ENCODE assay signal across 15 mouse cellular contexts in genomic region chr2:166111831-166112250, GRCm38 (mm10). TPM values are rescaled to one million over a fixed set of nuclear protein-coding genes. Genes with fewer than 3 reads are reported as not detected.
DNase-seq lines count a peak whose midpoint lies in the region; ATAC-seq and TF ChIP-seq lines count a peak whose summit lies in the region.
"Had no signal": no experiment of that assay in that cellular context is flagged by ENCODE, and none has a peak within 500 bp of the region (broad histone marks: within the 10 kb centered on the region; RNA-seq: fewer than 3 reads in every experiment).

No protein-coding gene starts in this region.

- no peak overlapping the region for H3K4me3 ChIP-seq in midbrain, embryonic 10.5 days
- no peak overlapping the region for H3K4me3 ChIP-seq in midbrain, postnatal 0 days (ENCODE audit: low read depth, low read length)
- H3K4me3 ChIP-seq in embryonic facial prominence, embryonic 10.5 days, result no peak overlapping the region
- no peak overlapping the region for H3K4me3 ChIP-seq in lung, postnatal 0 days (ENCODE audit: low read depth, low read length)
- H3K4me3 ChIP-seq: heart, embryonic 15.5 days had no signal

- H3K27me3 ChIP-seq in midbrain, embryonic 10.5 days (ENCODE audit: low read depth, poor library complexity, severe bottlenecking), result no peaks in the 10 kb centered on the region
- H3K27me3 ChIP-seq in midbrain, postnatal 0 days (ENCODE audit: insufficient read depth, low read length), result no peaks in the 10 kb centered on the region
- H3K27me3 ChIP-seq in embryonic facial prominence, embryonic 10.5 days (replicated peaks; ENCODE audit: low read depth, poor library complexity, severe bottlenecking), result no peaks in the 10 kb centered on the region
- no peaks in the 10 kb centered on the region for H3K27me3 ChIP-seq in lung, postnatal 0 days (replicated peaks; ENCODE audit: insufficient read depth, low read length)
- H3K27me3 ChIP-seq: heart, embryonic 15.5 days had no signal

- intact Hi-C loops in heart, postnatal 14 days (cut with DNase I), result no loop called here

- H3K4me2 ChIP-seq in midbrain, postnatal 0 days (ENCODE audit: low read depth, low read length, poor library complexity, severe bottlenecking), result no peak overlapping the region
- H3K4me2 ChIP-seq in lung, postnatal 0 days (replicated peaks; ENCODE audit: low read depth, low read length), result no peak overlapping the region
- H3K4me2 ChIP-seq: heart, embryonic 15.5 days had no signal

- peak overlapping the region; percentile 77 for H3K27ac ChIP-seq in midbrain, embryonic 10.5 days (replicated peaks)
- H3K27ac ChIP-seq in midbrain, postnatal 0 days (ENCODE audit: low read depth, low read length), result no peak overlapping the region
- H3K27ac ChIP-seq in embryonic facial prominence, embryonic 10.5 days (replicated peaks), result peak overlapping the region; percentile 4; the same call in 1 of the 2 replicates
- no peak overlapping the region for H3K27ac ChIP-seq in lung, postnatal 0 days (ENCODE audit: low read length)
- H3K27ac ChIP-seq: heart, embryonic 15.5 days; kidney, postnatal 0 days; macrophage had no signal

- H3K9me3 ChIP-seq in midbrain, embryonic 10.5 days (replicated peaks), result no peaks in the 10 kb centered on the region
- H3K9me3 ChIP-seq in midbrain, postnatal 0 days (ENCODE audit: low read length), result no peaks in the 10 kb centered on the region
- H3K9me3 ChIP-seq in embryonic facial prominence, embryonic 10.5 days, result 0 out of 2 replicates have a peak, but pooled peaks cover 2% of the 10 kb centered on the region
- no peaks in the 10 kb centered on the region for H3K9me3 ChIP-seq in lung, postnatal 0 days (ENCODE audit: low read length)
- H3K9me3 ChIP-seq: heart, embryonic 15.5 days had no signal

- peaks cover 51% of the 10 kb centered on the region for H3K36me3 ChIP-seq in midbrain, embryonic 10.5 days
- peaks cover 9% of the 10 kb centered on the region; the same call in 1 of the 2 replicates for H3K36me3 ChIP-seq in midbrain, postnatal 0 days (ENCODE audit: insufficient read depth, low read length)
- H3K36me3 ChIP-seq in embryonic facial prominence, embryonic 10.5 days (replicated peaks), result peaks cover 97% of the 10 kb centered on the region
- H3K36me3 ChIP-seq in lung, postnatal 0 days (ENCODE audit: insufficient read depth, low read length), result no peaks in the 10 kb centered on the region

- TF ChIP-seq CTCF in midbrain, postnatal 0 days (IDR thresholded peaks at IDR 0.05), result no peak
- TF ChIP-seq CTCF in lung, postnatal 0 days (IDR thresholded peaks at IDR 0.05), result no peak

- TF ChIP-seq EP300 in lung, postnatal 0 days (IDR thresholded peaks at IDR 0.05), result peak; percentile 50; the same call in 1 of the 2 replicates

- no peak overlapping the region for H3K9ac ChIP-seq in midbrain, postnatal 0 days (replicated peaks; ENCODE audit: low read length, poor library complexity, severe bottlenecking)
- no peak overlapping the region for H3K9ac ChIP-seq in lung, postnatal 0 days (replicated peaks; ENCODE audit: low read depth)
- H3K9ac ChIP-seq: heart, embryonic 15.5 days had no signal

- no peak for ATAC-seq in midbrain, postnatal 0 days (ENCODE audit: low FRiP score)
- peak; percentile 34; the same call in 1 of the 2 replicates for ATAC-seq in lung, postnatal 0 days

- DNase-seq in embryo, embryonic 10 days (ENCODE audit: low spot score), result peak; percentile 25
- no peak for DNase-seq in embryo, embryonic 9.5 days (ENCODE audit: extremely low spot score)
- peak; percentile 58 for DNase-seq in midbrain, embryonic 10.5 days (ENCODE audit: low spot score)
- no peak for DNase-seq in midbrain, postnatal 0 days (ENCODE audit: low spot score)
- no peak for DNase-seq in embryonic facial prominence, embryonic 10.5 days (ENCODE audit: low spot score)
- DNase-seq in lung, postnatal 0 days (ENCODE audit: low spot score), result peak; percentile 27
- DNase-seq in adipocyte (ENCODE audit: low spot score), result no peak
- DNase-seq in heart, postnatal 14 days, result no peak
- DNase-seq: gastrocnemius, postnatal 36 days; liver; right cerebral cortex, adult 18-20 months had no signal

- WGBS in midbrain, embryonic 10.5 days, result 34% methylated on average over 10 of the region's 10 CpGs
- WGBS in midbrain, postnatal 0 days, result 38% methylated on average over 10 of the region's 10 CpGs
- WGBS in embryonic facial prominence, embryonic 10.5 days, result 51% methylated on average over 10 of the region's 10 CpGs
- WGBS in lung, postnatal 0 days, result 60% methylated on average over 10 of the region's 10 CpGs

- H3K4me1 ChIP-seq in midbrain, embryonic 10.5 days, result peaks cover 49% of the 10 kb centered on the region
- no peaks in the 10 kb centered on the region for H3K4me1 ChIP-seq in midbrain, postnatal 0 days (ENCODE audit: insufficient read depth, low read length)
- H3K4me1 ChIP-seq in embryonic facial prominence, embryonic 10.5 days, result peaks cover 28% of the 10 kb centered on the region
- H3K4me1 ChIP-seq in lung, postnatal 0 days (ENCODE audit: insufficient read depth, low read depth, low read length), result no peaks in the 10 kb centered on the region

RNA-seq across cellular contexts. Expression of gene Sulf2, which starts 43.6 kb away (rescaled TPM):
- polyA plus RNA-seq in midbrain, embryonic 10.5 days (2016; fragmentation: Nextera tagmentation; extraction: Ambion mirVana), result 62.5 and 74.5 TPM in 2 replicates
- total RNA-seq in midbrain, postnatal 0 days (2014; rRNA removed), result 127 and 131 TPM in 2 replicates
- 95.8 and 99.6 TPM in 2 replicates for polyA plus RNA-seq in midbrain, postnatal 0 days (2015; fragmentation: Nextera tagmentation; extraction: Ambion mirVana)
- 115 and 131 TPM in 2 replicates for polyA plus RNA-seq in embryonic facial prominence, embryonic 10.5 days (2016; fragmentation: Nextera tagmentation; extraction: Ambion mirVana)
- 10.8 and 13.6 TPM in 2 replicates for polyA plus RNA-seq in lung, postnatal 0 days (2015; fragmentation: Nextera tagmentation; extraction: Ambion mirVana)
- total RNA-seq in heart, postnatal 14 days (2021), result 10 to 100 TPM; 59.3 to 60.7 TPM
- total RNA-seq: MEL had no signal

Comparison
In these comparisons a context has a peak if more than half of its experiments do, and no peak if none do; other contexts are left out.
1. DNase-seq: peak in embryo, embryonic 10 days (single experiment), midbrain, embryonic 10.5 days (single experiment) and lung, postnatal 0 days (single experiment); none in embryo, embryonic 9.5 days (single experiment), midbrain, postnatal 0 days (single experiment), embryonic facial prominence, embryonic 10.5 days (single experiment), adipocyte (single experiment) and heart, postnatal 14 days (0 of 2).
2. H3K27ac ChIP-seq: peak in midbrain, embryonic 10.5 days (single experiment) and embryonic facial prominence, embryonic 10.5 days (single experiment); none in midbrain, postnatal 0 days (single experiment) and lung, postnatal 0 days (single experiment).